Mouse (Mus musculus): ENCODE data around the gene Zfp9.

Zfp9 gene

DNA sequence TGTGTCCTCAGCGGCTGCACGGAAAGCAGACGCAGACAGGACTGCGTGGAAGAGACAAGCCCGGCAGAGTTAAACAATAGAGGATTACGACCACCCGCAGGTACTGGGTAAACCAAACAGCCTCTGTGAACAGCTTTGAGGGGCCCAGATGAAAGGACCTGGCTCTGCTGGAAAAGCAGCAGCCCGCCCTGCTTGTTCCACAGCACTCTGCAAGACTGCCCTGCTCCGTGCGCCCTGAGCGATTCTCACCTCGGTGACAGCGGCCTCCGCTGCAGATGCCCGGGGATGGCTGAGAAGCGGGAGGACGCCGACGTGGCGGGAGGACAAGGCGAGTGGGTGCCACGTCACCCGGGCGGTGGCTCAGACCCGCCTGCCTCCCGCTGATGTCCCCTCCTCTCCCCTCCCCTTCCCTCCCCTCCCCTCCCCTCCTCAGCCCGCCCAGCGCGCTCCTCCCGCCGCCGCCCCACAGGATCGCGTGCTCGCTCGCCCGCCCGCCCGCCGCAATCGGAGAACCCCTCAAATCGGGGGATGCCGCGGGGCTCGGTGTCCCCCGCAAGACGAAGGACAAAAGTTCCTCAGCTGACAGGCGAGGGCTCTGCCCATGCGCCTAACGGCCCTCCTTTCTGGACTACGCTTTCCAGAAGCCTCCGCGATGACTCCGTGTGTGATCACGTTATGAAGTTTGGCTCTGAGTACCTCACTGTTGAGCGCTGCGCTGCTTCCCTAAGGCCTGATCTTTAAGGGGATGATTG, at the start of gene Zfp9:
TSS of gene Zfp9 (minus strand) at position 364 of the 752 bp plus-strand sequence.
- in situ Hi-C loops (cut with MboI; ENCODE audit: low sequenced_read_pairs) = no loop called here

DNA sequence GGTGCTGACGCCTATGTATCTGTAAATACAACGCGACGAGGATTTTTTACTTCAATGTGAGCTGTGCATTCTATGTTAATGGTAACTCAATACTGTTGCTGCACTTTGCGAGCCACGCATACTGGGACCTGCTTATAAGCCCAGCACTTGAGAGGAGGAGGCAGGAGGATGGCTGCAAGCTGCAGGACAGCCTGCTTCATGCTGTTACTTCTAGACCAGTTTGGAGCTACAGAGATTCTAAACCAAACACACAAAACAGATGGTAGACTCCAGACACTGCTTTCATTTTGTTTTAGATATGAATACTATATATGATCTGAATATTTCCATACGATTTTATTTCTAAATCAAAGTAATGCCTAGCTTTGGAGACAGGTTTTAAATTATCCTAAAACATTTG, 41.5 kb upstream of the Zfp9 start:
- in situ Hi-C loops (cut with MboI; ENCODE audit: low sequenced_read_pairs) = no loop called here

DNA sequence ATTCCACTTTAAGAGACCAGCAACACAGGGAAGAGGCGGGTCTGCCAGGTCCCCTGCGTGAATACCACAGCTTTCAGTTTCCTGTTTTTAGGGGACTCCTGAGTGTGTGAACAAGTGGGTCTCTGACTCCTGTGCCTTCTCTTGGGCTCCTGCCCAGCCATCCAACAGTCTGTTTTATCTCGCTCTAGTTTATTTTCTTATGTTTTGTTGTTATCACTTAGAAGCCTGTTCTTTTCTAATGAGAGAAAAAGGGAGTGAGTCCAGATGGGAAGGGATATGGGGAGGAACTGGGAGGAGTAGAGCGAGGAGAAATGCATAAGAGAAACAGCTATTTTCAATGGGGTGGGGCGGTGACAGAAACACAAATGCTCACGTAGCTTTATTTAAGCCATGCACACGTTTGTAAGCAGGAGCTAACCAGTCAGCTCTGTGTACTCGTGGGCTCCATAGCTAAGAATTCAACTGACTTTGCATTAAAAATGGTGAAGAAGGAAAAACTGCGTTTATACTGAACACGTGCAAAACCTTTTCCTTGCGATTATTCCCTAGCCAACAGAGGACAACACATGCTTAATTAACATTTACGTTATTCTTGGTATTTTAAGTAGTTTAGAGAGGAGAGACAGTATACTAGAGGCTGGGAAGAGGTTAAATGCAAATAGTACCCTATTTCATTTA, 34.4 kb upstream of the Zfp9 start:
- in situ Hi-C loops (cut with MboI; ENCODE audit: low sequenced_read_pairs) = no loop called here

GRCm38 (mm10) chr6:118499010-118499409, 19.9 kb upstream of the Zfp9 start:
- in situ Hi-C loops (cut with MboI; ENCODE audit: low sequenced_read_pairs) = no loop called here

DNA sequence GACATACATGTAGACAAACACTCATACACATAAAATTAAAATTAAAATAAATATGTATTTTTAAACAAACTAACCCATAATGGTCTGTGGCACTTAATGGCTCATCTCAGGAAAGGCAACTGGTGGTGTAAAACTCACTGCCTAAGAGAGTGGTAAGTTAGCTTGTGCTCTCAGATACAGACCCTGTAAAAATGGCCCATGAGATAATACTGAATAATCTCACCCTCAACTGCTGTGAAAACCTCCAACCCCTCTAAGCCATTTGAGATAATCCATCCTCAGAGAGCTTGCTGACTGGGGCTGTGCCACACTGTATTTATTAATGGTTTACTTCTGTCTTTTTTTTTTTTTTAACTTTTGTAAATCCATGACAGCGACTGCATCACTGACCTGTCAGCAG, 3.0 kb upstream of the Zfp9 start:
- in situ Hi-C loops (cut with MboI; ENCODE audit: low sequenced_read_pairs) = no loop called here

DNA sequence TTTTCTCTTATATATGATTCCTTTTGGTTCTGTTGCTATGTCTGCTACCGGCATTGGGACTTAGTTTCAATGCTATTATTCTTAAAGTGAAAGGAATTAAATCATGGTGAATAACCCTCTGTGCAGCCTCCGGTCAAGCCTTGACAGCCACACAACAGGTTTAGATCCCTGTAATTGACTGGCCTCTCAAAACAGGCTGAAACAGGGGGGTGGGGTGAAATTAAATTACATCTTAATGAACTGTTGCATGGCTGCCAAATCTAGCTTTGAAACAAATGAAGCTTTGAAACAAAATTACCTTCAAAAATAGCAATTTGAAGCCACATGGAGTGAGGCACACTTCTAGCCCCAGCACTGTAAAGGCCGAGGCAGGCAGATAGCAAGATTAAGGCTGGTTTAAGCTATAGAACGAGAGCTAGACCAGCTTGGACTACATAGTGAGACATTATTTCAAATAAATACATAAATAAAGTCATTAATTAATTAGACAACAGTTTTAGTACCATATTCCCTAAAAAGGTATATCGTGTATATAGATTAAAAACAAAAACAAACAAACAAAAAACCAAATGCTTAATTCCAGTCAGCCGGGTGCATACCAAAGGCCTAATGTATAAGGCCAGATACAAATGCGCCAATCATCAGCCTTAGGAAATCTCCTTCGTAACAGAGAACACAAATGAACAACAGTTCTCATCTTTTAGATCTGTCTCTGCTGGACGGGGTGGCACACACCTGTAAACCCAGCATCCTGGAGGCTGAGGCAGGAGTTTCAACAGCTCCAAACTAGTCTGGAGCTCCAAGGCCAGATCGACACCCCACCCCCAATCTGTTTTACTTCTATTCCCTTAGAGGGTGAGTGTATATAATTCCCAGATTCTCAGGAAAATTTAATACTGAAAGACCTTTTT, 990 bp downstream of the Zfp9 start:
- in situ Hi-C loops (cut with MboI; ENCODE audit: low sequenced_read_pairs) = no loop called here

GRCm38 (mm10) chr6:118462069-118462705, 16.9 kb downstream of the Zfp9 start:
- in situ Hi-C loops (cut with MboI; ENCODE audit: low sequenced_read_pairs) = no loop called here

DNA sequence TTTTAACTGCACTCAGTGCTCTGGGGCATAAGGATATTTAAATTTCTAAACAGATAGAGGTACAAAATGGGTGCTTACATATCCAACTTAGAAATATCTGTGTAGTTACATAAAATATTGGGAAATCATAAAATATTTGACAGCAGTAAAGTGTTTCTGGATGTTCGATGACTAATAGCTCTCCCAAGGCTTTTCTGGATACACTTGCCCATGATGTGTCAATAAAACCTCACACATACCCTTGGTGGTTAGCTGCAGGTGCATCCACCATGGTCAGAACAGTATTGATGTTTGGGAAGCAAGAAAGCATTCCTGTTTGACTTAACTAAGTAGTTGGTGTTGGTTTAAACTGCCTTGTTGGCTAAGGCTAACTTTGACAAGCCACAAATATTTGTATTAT, 21.4 kb downstream of the Zfp9 start:
- in situ Hi-C loops (cut with MboI; ENCODE audit: low sequenced_read_pairs) = no loop called here

DNA sequence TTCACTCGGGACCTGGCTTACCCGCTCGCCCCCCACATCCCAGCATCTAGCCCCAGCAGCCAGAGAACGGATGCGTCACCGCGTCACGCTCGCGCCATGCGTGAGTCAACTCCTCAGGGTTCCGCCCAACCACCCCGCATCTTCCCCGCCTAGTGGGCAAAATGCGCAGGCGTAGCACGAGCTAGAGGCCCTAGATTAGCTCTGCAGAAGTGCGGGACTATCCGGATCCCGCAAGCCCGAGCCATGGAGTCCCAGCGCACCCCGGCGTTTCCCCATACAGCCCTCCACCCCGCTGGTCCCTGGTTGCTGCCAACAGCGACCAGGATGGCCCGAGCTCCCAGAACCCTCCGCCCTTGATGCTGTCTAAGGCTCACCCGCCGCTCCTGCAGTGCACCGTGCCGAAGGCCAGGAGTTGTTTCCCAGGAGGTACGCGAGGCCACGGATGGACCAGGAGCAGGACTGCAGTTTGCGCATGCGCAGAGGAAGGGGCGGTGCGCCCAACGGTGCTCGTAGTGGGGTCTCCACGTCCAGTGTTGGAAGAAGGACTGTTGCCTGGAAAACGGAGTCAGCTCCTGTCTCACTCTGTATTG, 24.0 kb downstream of the Zfp9 start, which contains the start of gene Zfp248:
TSS of gene Zfp248 (minus strand) at position 487 of the 590 bp plus-strand sequence.
- in situ Hi-C loops (cut with MboI; ENCODE audit: low sequenced_read_pairs) = no loop called here

DNA sequence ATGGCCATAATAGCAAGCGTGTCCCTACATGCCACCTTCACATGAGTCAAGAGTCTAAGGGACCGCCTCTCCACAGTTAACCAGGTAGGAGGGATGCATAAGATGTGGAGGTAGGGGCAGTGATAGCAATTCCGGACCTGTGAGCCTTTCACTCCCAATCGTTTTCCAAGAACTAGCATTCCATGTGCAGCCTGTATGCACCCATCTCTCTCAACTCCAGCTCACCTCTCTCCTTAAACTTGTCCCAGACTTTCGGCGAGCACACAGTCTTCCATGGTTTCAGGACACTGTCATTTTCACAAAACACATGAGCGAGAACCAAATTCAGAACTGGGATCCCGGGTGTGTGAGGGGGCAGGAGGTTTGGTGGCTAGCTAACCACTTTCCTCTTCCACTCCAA, 24.7 kb downstream of the Zfp9 start:
- in situ Hi-C loops (cut with MboI; ENCODE audit: low sequenced_read_pairs) = no loop called here

DNA sequence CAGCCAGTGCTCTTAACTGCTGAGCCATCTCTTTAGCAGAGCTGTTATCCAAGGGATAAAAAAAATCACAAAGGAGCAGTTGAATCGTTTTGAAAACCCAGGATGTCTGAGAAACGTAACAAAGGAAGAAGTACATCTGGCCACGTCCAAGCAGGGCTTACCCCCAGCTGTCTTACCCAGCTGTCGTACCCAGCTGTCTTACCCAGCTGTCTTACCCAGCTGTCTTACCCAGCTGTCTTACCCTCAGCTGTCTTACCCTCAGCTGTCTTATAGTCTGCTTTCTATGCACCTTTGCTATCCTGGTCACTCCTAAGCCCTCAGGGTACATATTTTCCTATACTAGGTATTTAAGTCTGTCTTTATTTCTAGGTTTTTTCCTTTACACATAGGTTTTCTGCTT, 47.6 kb downstream of the Zfp9 start:
- in situ Hi-C loops (cut with MboI; ENCODE audit: low sequenced_read_pairs) = no loop called here

- in situ Hi-C loops (cut with MboI; ENCODE audit: low sequenced_read_pairs) = no loop called here
Measured at GRCm38 (mm10) chr6:118426666-118427065, 52.5 kb downstream of the Zfp9 start.

DNA sequence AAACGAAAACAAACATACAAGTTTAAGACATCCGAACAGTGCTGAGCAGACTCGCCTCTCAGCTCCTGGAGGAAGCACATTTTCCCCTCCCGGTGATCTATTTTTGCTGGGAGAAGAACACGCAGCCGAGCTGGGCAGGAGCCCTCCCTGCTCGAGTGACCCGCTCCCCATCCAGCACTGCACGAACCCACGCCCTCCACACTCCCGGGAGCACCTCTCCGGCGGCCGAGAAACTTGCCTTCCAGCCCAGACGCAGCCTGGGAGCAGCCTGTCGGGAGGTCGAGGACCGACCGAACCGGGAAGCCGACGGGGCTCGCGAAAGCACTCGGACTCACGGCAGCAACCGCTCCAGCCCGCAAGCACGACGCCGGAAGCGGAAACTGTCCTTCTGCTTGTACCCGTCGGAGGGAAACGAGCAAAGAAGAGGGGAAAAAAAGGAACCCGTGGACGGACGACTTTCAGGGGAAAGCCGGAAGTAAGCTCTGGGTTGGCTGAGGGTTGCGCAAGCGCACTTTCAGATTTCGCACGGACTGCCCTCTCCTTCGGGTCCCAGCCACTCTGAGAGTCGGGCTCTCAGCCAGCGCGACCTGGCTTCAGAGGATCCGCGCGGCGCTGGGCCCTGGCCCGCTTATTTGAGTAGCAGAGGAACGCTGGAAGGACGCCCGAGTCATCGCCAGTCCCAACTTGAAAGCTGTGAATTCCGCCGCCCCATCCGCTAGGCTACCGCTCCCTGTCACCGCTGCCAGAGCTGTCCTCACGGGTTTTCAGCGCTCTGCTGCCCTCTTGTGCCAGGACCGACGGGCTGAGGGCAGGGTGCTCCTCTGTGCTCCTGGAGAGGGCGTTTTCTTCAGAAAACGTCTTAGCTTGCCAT, 59.8 kb downstream of the Zfp9 start, which contains the start of gene Bms1:
TSS of gene Bms1 (minus strand) at position 425 of the 871 bp plus-strand sequence.
- in situ Hi-C loops (cut with MboI; ENCODE audit: low sequenced_read_pairs) = no loop called here

All from CH12F3 (cell line).